Mouse (Mus musculus) limb, embryonic 11.5 days (tissue): ENCODE measurements around the gene Kat8. TPM values are rescaled to one million over a fixed set of nuclear protein-coding genes. Genes with fewer than 3 reads are reported as not detected.

Experiments
- ATAC-seq: fragments of 200-750 bp; cut with Nextera tagmentation; 2 replicates; pipeline ENCODE4 v1.8.0; 2017; ENCODE audit warnings: low read depth; ENCODE audit not compliant: insufficient number of reproducible peaks, low FRiP score, low TSS enrichment
- DNase-seq: peaks from one replicate; pipeline ENCODE4 v3.0.0-alpha.2; 2015; ENCODE audit warnings: low spot score
- H3K27ac ChIP-seq: fragments of 300-500 bp; sonication (generic); replicated peaks from 2 replicates; pipeline ENCODE4 v1.5.1; 2014; ENCODE audit warnings: low read depth, mild to moderate bottlenecking, low read length
- H3K27me3 ChIP-seq: fragments of 300-500 bp; sonication (generic); 2 replicates; pipeline ENCODE4 v1.6.1; 2014; ENCODE audit warnings: mild to moderate bottlenecking, low read length, mixed read lengths; ENCODE audit not compliant: control insufficient read depth, insufficient read depth
- H3K36me3 ChIP-seq: fragments of 300-500 bp; sonication (generic); 2 replicates; pipeline ENCODE4 v1.6.1; 2014; ENCODE audit warnings: mild to moderate bottlenecking, low read length, moderate library complexity, mixed read lengths; ENCODE audit not compliant: control insufficient read depth, insufficient read depth
- H3K4me1 ChIP-seq: fragments of 300-500 bp; sonication (generic); 2 replicates; pipeline ENCODE4 v1.6.1; 2014; ENCODE audit warnings: low read length, mixed read lengths; ENCODE audit not compliant: control insufficient read depth, insufficient read depth
- H3K4me2 ChIP-seq: fragments of 300-500 bp; sonication (generic); 2 replicates; pipeline ENCODE4 v1.6.1; 2014; ENCODE audit warnings: low read depth, mild to moderate bottlenecking, moderate library complexity; ENCODE audit not compliant: severe bottlenecking
- H3K4me3 ChIP-seq: fragments of 300-500 bp; sonication (generic); 2 replicates; pipeline ENCODE4 v1.5.1; 2014; ENCODE audit warnings: low read depth, low read length
- H3K9ac ChIP-seq: fragments of 300-500 bp; sonication (generic); 2 replicates; pipeline ENCODE4 v1.6.1; 2014; ENCODE audit warnings: mild to moderate bottlenecking, low read length
- H3K9me3 ChIP-seq: fragments of 300-500 bp; sonication (generic); 2 replicates; pipeline ENCODE4 v1.6.1; 2016; ENCODE audit warnings: low read length; ENCODE audit not compliant: control insufficient read depth
- WGBS: fragments of 180-500 bp; shearing (Covaris S2); extraction: QIAGEN DNeasy Blood & Tissue Kit; methylation state at CpG from one replicate; pipeline ENCODE4 v1.1.7; 2014; 5-methylcytosine and 5-hydroxymethylcytosine counted together
- polyA plus RNA-seq: library from polyadenylated mRNA; unstranded; fragments of >200 nt; fragmentation: Nextera tagmentation; extraction: Ambion mirVana; gene quantifications from 2 replicates; pipeline ENCODE4 v1.2.1, GENCODE M21; 2014

Kat8 gene
- polyA plus RNA-seq, 1 experiment from 2014 or later: 48.2 TPM

- H3K27me3 ChIP-seq: no peaks in the 10 kb centered on the region
- peak within 1 kb of the TSS; percentile 85 for H3K4me2 ChIP-seq
- peak; percentile 96 for DNase-seq
- peaks cover 19% of the 10 kb centered on the region for H3K36me3 ChIP-seq
- H3K4me1 ChIP-seq: peaks cover 3% of the 10 kb centered on the region; the same call in 1 of the 2 replicates
- no peaks in the 10 kb centered on the region for H3K9me3 ChIP-seq
- ATAC-seq: peak; percentile 90
- H3K27ac ChIP-seq: peak within 1 kb of the TSS; percentile 96
- H3K9ac ChIP-seq: peak within 1 kb of the TSS; percentile 99
- under 1% methylated on average over 87 of the region's 92 CpGs for WGBS
- H3K4me3 ChIP-seq: peak within 1 kb of the TSS; percentile 97
These were observed 54.9 kb downstream of the Kat8 start, which contains the start of gene Fus for GRCm38 (mm10) chr7:127967004-127967921. TSS of gene Fus (plus strand) at chr7:127967457.

GRCm38 (mm10) chr7:127967922-127968828 is 55.9 kb downstream of the Kat8 start:
- Histone ChIP-seq H3K36me3 (peaks cover 26% of the 10 kb centered on the region), H3K9me3 (no peaks in the 10 kb centered on the region), H3K9ac (peak overlapping the region; percentile 99), H3K4me2 (peak overlapping the region; percentile 85), H3K4me3 (peak overlapping the region; percentile 97), H3K27ac (peak overlapping the region; percentile 96), H3K27me3 (no peaks in the 10 kb centered on the region), H3K4me1 (peaks cover 3% of the 10 kb centered on the region; the same call in 1 of the 2 replicates)
- under 1% methylated on average over 39 of the region's 42 CpGs for WGBS
- ATAC-seq: peak; percentile 52; the same call in 1 of the 2 replicates
- DNase-seq: peak; percentile 86

DNA sequence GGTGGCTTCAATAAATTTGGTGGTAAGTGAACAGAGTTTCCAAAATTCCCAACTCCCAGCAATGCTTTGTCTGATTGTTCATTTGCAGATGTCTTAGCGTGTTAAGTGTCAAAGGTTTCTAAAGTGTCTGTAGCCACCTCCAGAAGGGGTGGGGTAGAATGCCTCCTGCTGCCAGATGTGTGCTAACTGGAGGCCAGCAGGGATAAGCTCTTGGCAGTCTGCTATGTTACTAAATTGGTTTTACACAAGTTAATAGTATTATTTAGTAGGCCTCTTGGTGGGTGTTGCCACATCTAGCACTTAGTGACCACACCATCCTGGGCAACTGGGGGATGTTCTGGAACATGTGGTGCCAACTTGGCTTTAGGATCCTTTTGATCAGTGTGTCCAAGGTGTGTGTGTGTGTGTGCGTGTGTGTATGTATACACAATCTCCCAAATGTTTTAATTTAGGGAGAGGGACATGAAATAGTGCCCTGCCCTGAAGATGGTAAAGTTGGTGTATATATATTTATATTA is 62.2 kb downstream of the Kat8 start:
- H3K9me3 ChIP-seq: no peaks in the 10 kb centered on the region
- no peak overlapping the region for H3K4me2 ChIP-seq
- H3K36me3 ChIP-seq: peaks cover 54% of the 10 kb centered on the region
- no peak for ATAC-seq
- H3K4me3 ChIP-seq: no peak overlapping the region
- H3K4me1 ChIP-seq: no peaks in the 10 kb centered on the region
- WGBS: 92% methylated on average over 2 of the region's 2 CpGs
- no peak for DNase-seq
- no peak overlapping the region for H3K27ac ChIP-seq
- H3K9ac ChIP-seq: no peak overlapping the region
- H3K27me3 ChIP-seq: no peaks in the 10 kb centered on the region

Other genes starting within 250 kb of the Kat8 start
- 83.9 and 85.5 TPM in 2 replicates for gene Bcl7c, start 203.6 kb upstream of the Kat8 start, polyA plus RNA-seq
- 19.6 and 21.4 TPM in 2 replicates for gene Ctf1, start 199.8 kb upstream of the Kat8 start, polyA plus RNA-seq
- gene Ctf2, start 180.3 kb upstream of the Kat8 start, polyA plus RNA-seq: 0.32 and 0.70 TPM in 2 replicates
- gene Fbxl19, start 168.0 kb upstream of the Kat8 start, polyA plus RNA-seq: 9.8 and 10.9 TPM in 2 replicates
- gene Orai3, start 142.7 kb upstream of the Kat8 start, polyA plus RNA-seq: 11.7 and 12.3 TPM in 2 replicates
- 31.5 and 38.0 TPM in 2 replicates for gene Setd1a, start 135.8 kb upstream of the Kat8 start, polyA plus RNA-seq
- gene Gm49388, start 126.9 kb upstream of the Kat8 start, polyA plus RNA-seq: not detected in 2 replicates
- gene Hsd3b7, start 111.9 kb upstream of the Kat8 start, polyA plus RNA-seq: 7.0 and 8.0 TPM in 2 replicates
- 16.0 and 17.3 TPM in 2 replicates for gene Stx4a, start 88.2 kb upstream of the Kat8 start, polyA plus RNA-seq
- 6.7 and 8.0 TPM in 2 replicates for gene Stx1b, start 88.0 kb upstream of the Kat8 start, polyA plus RNA-seq
- gene Zfp646, start 36.3 kb upstream of the Kat8 start, polyA plus RNA-seq: 15.8 and 21.2 TPM in 2 replicates
- gene Zfp668, start 35.7 kb upstream of the Kat8 start, polyA plus RNA-seq: 27.7 and 28.9 TPM in 2 replicates
- gene Prss53, start 21.5 kb upstream of the Kat8 start, polyA plus RNA-seq: 0.85 and 0.92 TPM in 2 replicates
- not detected in 2 replicates for gene Gm21974, start 17.1 kb upstream of the Kat8 start, polyA plus RNA-seq
- 63.1 and 66.6 TPM in 2 replicates for gene Vkorc1, start 16.9 kb upstream of the Kat8 start, polyA plus RNA-seq
- gene Bckdk, start 8.4 kb upstream of the Kat8 start, polyA plus RNA-seq: 124 TPM in 2 replicates
- gene Prss8, start 17.6 kb downstream of the Kat8 start, polyA plus RNA-seq: 4.0 and 5.0 TPM in 2 replicates
- 11.5 and 13.3 TPM in 2 replicates for gene Prss36, start 34.2 kb downstream of the Kat8 start, polyA plus RNA-seq
- 62.7 and 63.1 TPM in 2 replicates for gene Fus, start 54.9 kb downstream of the Kat8 start, polyA plus RNA-seq
- gene Pycard, start 81.4 kb downstream of the Kat8 start, polyA plus RNA-seq: 6.7 and 6.9 TPM in 2 replicates
- 0.10 and 0.20 TPM in 2 replicates for gene Trim72, start 91.4 kb downstream of the Kat8 start, polyA plus RNA-seq
- 0.18 and 0.28 TPM in 2 replicates for gene Itgam, start 150.1 kb downstream of the Kat8 start, polyA plus RNA-seq
- gene Gm49368, start 150.2 kb downstream of the Kat8 start, polyA plus RNA-seq: not detected in 2 replicates
- not detected in 2 replicates for gene Itgax, start 217.0 kb downstream of the Kat8 start, polyA plus RNA-seq
- 0.16 TPM in 1 of 2 replicates, not detected in the other for gene Itgad, start 241.9 kb downstream of the Kat8 start, polyA plus RNA-seq